Mouse (Mus musculus) kidney, adult 2 months (tissue): ENCODE measurements around the gene Prkci. TPM values are rescaled to one million over a fixed set of nuclear protein-coding genes. Genes with fewer than 3 reads are reported as not detected.

ENCODE experiments used
- DNase-seq: peaks from one replicate; pipeline ENCODE4 v3.0.0; 2021
- H3K27ac ChIP-seq: fragments of 200-500 bp; 2 replicates; pipeline ENCODE4 v1.5.1; 2012; ENCODE audit warnings: low read depth, low read length, control low read depth, inconsistent platforms; ENCODE audit not compliant: insufficient read depth
- H3K27me3 ChIP-seq: fragments of 200-500 bp; replicated peaks from 2 replicates; pipeline ENCODE4 v1.6.1; 2012; ENCODE audit warnings: mild to moderate bottlenecking, moderate library complexity, low read length, inconsistent platforms; ENCODE audit not compliant: control insufficient read depth, insufficient read depth
- H3K36me3 ChIP-seq: fragments of 200-500 bp; 2 replicates; pipeline ENCODE4 v1.6.1; 2012; ENCODE audit warnings: mild to moderate bottlenecking, moderate library complexity, low read length, inconsistent platforms; ENCODE audit not compliant: control insufficient read depth, insufficient read depth
- H3K4me1 ChIP-seq: fragments of 200-500 bp; 2 replicates; pipeline ENCODE4 v1.6.1; 2011; ENCODE audit warnings: low read length; ENCODE audit not compliant: control insufficient read depth, insufficient read depth
- H3K4me3 ChIP-seq: fragments of 200-500 bp; 2 replicates; pipeline ENCODE4 v1.5.1; 2011; ENCODE audit warnings: mild to moderate bottlenecking, low read depth, low read length, control low read depth; ENCODE audit not compliant: insufficient read depth
- CTCF ChIP-seq: fragments of 200-500 bp; conservative IDR thresholded peaks from 2 replicates; pipeline ENCODE4 v1.5.1; 2011; ENCODE audit warnings: low read depth, mild to moderate bottlenecking, control low read depth, low read length, moderate library complexity, mixed read lengths; ENCODE audit not compliant: insufficient read depth, insufficient read length
- POLR2A ChIP-seq: fragments of 200-500 bp; IDR thresholded peaks from one replicate; pipeline ENCODE4 v1.6.1; 2011; ENCODE audit warnings: low read depth, low read length, control low read depth
- WGBS: fragments of 180-500 bp; shearing (Covaris S2); methylation state at CpG from one replicate; pipeline ENCODE4 v1.1.7; 2018; 5-methylcytosine and 5-hydroxymethylcytosine counted together
- polyA plus RNA-seq: library from polyadenylated mRNA; depleted of rRNA; stranded (reverse); fragments of >200 nt; gene quantifications from 2 replicates; pipeline ENCODE4 v1.2.3, GENCODE M21; 2012

The Prkci gene
- polyA plus RNA-seq, 1 experiment: 16.4 TPM

DNA sequence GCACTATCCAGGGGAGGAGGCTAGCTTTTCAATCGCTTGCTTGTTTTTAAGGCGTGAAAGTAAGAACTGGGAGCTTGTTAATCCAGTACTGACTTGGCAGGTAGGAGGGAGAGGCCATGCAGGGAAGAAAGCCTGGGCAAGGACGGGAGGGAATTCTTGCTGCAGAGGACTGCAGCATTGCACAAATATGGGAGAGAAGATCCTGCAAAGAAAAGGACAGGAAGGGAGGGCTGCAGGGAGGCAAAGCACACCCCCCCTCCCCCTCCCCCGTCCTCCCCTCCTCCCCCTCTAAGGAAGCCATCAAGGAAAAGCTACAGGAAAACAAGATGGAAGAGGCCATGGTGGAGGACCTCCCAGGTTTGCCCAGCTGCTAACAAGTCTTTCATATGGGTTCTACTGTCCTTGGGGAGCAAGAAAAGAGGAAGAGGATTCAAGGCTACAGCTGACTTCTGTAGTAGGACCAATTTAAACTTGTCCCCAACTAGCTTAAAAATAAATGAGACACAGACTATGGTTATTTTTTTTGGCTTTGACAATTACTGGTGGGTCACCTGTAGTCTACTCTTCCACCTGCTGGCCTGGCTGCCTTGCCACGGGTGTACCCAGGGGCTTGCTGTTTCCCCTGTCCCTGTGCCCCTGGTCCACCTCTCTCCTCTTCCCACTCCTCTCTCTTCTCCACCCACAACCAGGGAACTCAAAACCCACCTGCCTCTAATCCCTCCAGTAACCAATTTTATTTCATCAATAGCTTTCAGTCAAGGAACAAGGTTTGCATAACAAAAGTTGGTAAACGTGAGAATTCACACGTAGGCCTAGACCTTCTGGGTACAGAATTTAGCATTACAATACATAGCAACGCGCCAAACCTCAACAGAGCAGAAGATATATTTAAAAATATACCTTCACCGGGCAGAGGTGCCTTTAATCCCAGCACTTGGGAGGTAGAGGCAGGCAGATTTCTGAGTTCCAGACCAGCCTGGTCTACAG lies 93.5 kb downstream of the Prkci start:
- no peak for TF ChIP-seq CTCF
- no peak for TF ChIP-seq POLR2A
- DNase-seq: no peak
- H3K4me1 ChIP-seq: peaks cover 4% of the 10 kb centered on the region; the same call in 1 of the 2 replicates
- H3K27ac ChIP-seq: no peak overlapping the region
- no peak overlapping the region for H3K4me3 ChIP-seq
- H3K36me3 ChIP-seq: no peaks in the 10 kb centered on the region
- H3K27me3 ChIP-seq: no peaks in the 10 kb centered on the region
- 66% methylated on average over 10 of the region's 10 CpGs for WGBS

DNA sequence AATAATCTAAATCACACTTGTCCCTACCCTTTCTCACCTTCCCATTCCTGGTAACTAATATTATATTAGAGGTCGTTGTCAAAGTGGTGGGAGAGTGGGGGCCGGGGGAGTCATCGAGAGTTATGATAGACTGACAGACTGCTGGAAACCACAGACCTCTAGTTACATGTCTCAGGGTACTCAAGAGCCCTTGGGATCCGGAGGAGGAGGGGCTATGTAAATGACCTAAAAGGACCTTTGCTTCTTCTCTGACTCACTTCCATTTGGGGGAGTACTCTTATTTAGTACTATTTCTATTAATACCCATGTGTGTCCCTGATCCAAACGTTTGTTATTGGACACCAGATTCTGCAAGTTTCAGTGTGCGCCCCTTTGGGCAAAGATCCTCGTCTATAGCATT lies 94.4 kb downstream of the Prkci start:
- Histone ChIP-seq H3K27ac (no peak overlapping the region), H3K27me3 (no peaks in the 10 kb centered on the region), H3K4me3 (no peak overlapping the region), H3K4me1 (peaks cover 4% of the 10 kb centered on the region; the same call in 1 of the 2 replicates), H3K36me3 (no peaks in the 10 kb centered on the region)
- TF ChIP-seq POLR2A (no peak), CTCF (no peak)
- WGBS: 53% methylated on average over 7 of the region's 7 CpGs
- DNase-seq: no peak

DNA sequence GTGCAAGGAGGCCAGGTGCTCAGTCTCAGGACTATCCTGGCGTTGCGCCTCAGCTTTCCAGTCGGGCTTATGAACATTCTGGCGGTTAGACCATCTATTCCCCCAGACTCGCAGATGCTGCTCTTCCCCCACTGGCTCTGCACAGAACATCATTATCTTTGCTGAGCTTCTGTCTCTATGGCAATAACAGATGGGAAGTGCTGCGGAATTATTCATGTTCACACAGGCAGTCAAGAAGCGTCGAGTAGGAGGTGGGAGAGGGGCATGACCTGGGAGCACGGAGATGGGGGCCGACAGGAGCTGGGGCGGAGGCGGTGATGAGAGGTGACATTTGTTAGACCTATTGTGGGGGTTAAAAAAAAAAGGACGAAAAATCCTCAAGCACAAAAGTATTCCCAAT lies 97.6 kb downstream of the Prkci start:
- no peak for TF ChIP-seq CTCF
- TF ChIP-seq POLR2A: no peak
- H3K36me3 ChIP-seq: no peaks in the 10 kb centered on the region
- H3K4me3 ChIP-seq: peak overlapping the region; percentile 26; the same call in 1 of the 2 replicates
- 23% methylated on average over 13 of the region's 13 CpGs for WGBS
- H3K27me3 ChIP-seq: no peaks in the 10 kb centered on the region
- peak overlapping the region; percentile 21 for H3K27ac ChIP-seq
- peaks cover 4% of the 10 kb centered on the region; the same call in 1 of the 2 replicates for H3K4me1 ChIP-seq
- DNase-seq: no peak

DNA sequence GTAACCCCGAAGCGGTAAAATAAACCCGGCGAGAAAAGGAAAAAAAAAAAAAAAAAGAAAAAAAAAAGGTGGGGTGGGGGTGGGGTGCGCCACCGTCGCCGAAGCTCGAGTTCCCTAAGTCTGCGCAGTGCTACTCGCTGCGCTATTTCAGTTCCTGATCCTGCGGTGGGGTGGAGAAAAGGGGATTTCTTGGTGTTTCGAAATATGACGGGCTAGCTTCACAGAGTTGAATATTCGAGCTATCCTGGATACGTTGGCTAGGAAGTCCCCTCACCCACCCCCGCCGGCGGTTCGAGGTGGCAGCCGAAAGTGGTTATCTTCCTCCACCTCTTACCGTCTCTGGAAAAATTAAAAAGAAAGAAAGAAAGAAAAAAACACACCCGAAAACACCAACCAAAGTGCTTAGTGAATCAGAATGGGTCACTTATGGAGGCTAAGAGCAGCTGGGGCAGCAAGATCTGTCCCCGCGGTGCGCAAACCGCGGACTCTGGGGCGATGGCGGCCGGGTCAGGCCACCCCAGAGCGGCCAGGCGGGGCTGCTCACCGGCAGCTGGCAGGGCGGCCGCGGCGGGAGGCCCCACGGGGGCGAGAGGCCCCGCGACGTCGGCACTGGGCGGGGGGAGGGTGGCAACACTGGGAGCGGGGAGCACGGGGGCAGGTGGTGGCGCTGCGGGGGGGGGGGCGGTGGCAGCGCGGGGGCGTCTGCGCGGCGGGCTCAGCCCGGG lies 98.2 kb downstream of the Prkci start:
- WGBS: under 1% methylated on average over 46 of the region's 58 CpGs
- TF ChIP-seq POLR2A (peak; percentile 9), CTCF (no peak)
- Histone ChIP-seq H3K27ac (peak overlapping the region; percentile 98), H3K36me3 (no peaks in the 10 kb centered on the region; the same call in 1 of the 2 replicates), H3K27me3 (no peaks in the 10 kb centered on the region), H3K4me3 (peak overlapping the region; percentile 70), H3K4me1 (peaks cover 4% of the 10 kb centered on the region; the same call in 1 of the 2 replicates)
- peak; percentile 81 for DNase-seq

DNA sequence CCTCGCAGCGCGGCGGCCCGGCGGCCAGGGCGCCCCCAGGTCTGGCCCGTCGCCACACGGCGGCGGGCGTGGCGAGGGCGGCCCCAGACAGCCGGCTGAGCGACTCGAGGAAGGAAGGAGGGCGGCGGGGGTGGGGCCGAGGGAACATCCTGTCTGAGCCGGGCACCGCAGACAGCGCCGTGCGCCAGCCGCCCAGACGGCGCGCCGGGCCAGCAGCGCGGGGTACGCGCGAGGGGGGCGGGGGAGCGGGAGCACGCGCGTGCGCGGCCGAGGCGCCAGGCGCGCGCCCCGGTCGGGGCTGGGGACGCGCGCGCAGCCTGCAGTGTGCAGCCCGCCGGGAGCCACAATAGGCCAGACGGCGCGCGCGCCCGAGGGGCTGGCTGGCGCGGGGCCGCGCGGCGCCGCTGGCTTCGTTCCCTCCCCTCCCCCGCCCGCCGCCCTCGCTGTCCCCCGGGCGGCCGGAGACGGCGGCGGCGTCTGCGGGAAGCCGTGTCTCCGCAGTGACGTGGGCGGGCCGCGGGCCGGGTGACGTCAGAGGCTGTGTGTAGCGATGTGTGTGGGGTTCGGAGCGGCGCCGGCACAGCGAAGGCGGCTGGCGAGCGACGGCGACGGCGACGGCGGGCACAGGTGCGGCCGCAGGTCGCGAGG lies 99.1 kb downstream of the Prkci start, which contains the start of gene Skil:
Gene Skil, plus strand, starts transcription at position 528 of the 648 bp plus-strand sequence.
- TF ChIP-seq CTCF (no peak), POLR2A (no peak)
- Histone ChIP-seq H3K36me3 (no peaks in the 10 kb centered on the region; the same call in 1 of the 2 replicates), H3K27me3 (no peaks in the 10 kb centered on the region), H3K4me3 (peak within 1 kb of the TSS; percentile 74), H3K27ac (peak within 1 kb of the TSS; percentile 98), H3K4me1 (peaks cover 8% of the 10 kb centered on the region; the same call in 1 of the 2 replicates)
- DNase-seq: peak; percentile 98
- WGBS: under 1% methylated on average over 99 of the region's 109 CpGs

DNA sequence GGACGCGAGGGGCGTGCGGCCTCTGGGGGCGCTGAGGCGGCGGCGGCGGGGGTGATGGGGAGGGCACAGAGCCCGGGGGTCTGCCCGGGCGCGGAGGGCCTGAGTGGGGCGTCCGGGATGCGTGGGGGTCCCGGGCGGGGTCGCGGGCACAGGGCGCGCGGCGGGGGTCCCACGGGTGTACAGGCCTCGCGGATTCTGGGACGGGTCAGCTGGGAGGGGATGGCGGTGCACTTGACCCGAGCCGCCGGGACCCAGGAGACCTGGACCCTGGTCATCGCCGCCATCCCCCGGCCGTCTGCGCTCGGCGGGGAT lies 99.6 kb downstream of the Prkci start:
- no peaks in the 10 kb centered on the region; the same call in 1 of the 2 replicates for H3K36me3 ChIP-seq
- H3K4me1 ChIP-seq: peaks cover 8% of the 10 kb centered on the region; the same call in 1 of the 2 replicates
- no peak for TF ChIP-seq POLR2A
- no peak for TF ChIP-seq CTCF
- H3K27ac ChIP-seq: peak overlapping the region; percentile 79
- no peak for DNase-seq
- no peaks in the 10 kb centered on the region for H3K27me3 ChIP-seq
- peak overlapping the region; percentile 74 for H3K4me3 ChIP-seq
- WGBS: 2% methylated on average over 32 of the region's 39 CpGs

DNA sequence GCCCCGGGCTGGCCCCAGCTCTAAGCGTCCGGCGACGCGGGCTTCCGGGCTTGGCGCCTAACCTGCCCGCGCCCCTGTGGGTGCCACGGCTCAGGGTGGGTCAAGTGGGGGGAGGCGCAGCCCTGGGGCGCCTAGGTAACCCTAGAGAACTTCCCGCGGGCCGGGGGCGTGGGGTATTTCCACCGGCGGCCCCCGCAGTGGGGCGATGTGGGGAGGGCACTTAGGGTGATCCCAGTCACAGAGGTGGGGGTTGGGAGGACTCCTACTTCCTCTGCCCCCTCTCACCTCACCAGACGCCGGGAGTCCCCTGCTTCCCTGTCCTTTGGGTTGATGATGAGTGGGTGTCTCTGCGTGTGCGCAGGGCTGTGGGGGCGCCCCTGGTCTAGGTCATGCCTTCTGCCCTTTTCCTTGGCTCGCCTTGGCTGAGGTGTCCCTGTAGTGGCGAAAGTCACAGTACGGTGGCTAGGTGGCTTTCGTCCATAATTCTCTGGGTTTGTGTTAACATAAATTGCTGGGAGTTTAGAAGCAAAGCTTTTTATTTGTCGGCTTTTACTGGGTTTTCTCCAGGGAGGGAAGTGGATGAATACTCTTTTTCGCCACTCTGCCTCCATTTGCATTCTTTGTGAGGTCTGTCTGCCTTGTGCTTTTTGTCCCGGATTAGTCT lies 100.1 kb downstream of the Prkci start:
- H3K36me3 ChIP-seq: no peaks in the 10 kb centered on the region; the same call in 1 of the 2 replicates
- peak overlapping the region; percentile 79 for H3K27ac ChIP-seq
- no peak for TF ChIP-seq CTCF
- no peak for TF ChIP-seq POLR2A
- DNase-seq: peak; percentile 68
- peak overlapping the region; percentile 74 for H3K4me3 ChIP-seq
- peaks cover 8% of the 10 kb centered on the region; the same call in 1 of the 2 replicates for H3K4me1 ChIP-seq
- H3K27me3 ChIP-seq: no peaks in the 10 kb centered on the region
- WGBS: 1% methylated on average over 33 of the region's 33 CpGs
